Mouse (Mus musculus) G1E (cell line): ENCODE measurements around the gene Mttp.

Source experiments
- CTCF ChIP-seq: IDR thresholded peaks from 2 replicates; pipeline ENCODE4 v1.5.1; 2012; ENCODE audit warnings: low read depth, low read length, inconsistent platforms, mixed read lengths
- GATA1 ChIP-seq: IDR thresholded peaks from 2 replicates; pipeline ENCODE4 v1.6.1; 2012; ENCODE audit warnings: borderline replicate concordance, low read length, inconsistent platforms, mixed read lengths
- POLR2AphosphoS5 ChIP-seq: IDR thresholded peaks from 2 replicates; pipeline ENCODE4 v1.6.1; 2012; ENCODE audit warnings: low read depth, low read length, inconsistent platforms; ENCODE audit not compliant: insufficient replicate concordance

DNA sequence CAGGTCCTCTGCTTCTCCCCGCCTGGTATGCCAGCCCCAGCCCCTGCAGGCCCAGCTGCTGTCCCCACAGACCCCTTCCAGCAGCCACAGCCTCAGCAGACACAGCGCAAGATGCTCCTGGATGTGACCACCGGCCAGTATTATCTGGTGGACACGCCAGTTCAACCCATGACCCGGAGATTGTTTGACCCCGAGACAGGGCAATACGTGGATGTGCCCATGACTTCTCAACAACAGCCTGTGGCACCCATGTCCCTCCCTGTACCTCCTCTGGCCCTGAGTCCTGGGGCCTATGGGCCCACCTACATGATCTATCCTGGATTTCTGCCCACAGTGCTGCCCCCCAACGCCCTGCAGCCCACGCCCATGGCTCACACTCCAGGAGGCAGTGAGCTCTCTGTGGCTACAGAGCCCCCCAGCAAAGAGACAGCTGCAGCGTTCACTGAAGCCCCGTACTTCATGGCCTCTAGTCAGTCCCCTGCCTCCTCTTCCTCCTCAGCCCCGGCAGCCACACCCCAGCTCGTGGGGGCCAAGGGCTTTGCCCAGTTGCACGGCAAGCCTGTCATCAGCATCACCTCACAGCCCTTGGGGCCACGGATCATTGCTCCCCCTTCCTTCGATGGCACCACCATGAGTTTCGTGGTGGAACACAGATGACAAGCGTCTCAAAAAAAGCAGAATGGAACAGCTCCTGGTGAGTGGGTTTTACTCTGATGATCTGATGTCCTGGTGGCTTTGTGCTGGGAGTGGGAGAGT is 74.8 kb downstream of the Mttp start:
- no peak for TF ChIP-seq CTCF
- TF ChIP-seq GATA1: no peak
- TF ChIP-seq POLR2AphosphoS5: no peak
